ENCODE assay signal across 16 mouse cellular contexts in the genomic region with DNA sequence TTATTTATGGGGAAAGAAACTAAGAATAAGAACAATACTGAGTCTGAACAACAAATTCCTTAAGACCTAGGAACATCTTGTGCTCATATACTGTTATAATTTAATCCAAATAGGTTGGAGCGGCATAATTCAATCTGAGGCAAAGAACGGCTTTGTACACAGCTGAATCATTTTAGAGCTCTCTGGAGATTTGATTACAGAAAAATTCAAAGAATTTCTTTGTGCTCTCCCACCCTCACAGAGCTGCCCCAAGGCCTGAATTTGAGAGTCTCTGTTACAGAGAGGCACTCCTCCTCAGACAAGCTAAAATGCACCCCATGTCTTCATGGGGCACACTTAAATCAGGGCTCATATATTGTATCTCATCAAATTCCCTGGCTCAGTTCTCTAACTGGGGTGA.
A peak's percentile ranks its signal among the peaks of the same experiment; 100 is the strongest.
DNase-seq lines count a peak whose midpoint lies in the region; ATAC-seq and TF ChIP-seq lines count a peak whose summit lies in the region.
"Had no signal": no experiment of that assay in that cellular context is flagged by ENCODE, and none has a peak within 500 bp of the region (broad histone marks: within the 10 kb centered on the region; RNA-seq: fewer than 3 reads in every experiment).

No protein-coding gene starts in this region.

- no peak overlapping the region for H3K4me2 ChIP-seq in heart, postnatal 0 days (ENCODE audit: low read depth, low read length)
- no peak overlapping the region for H3K4me2 ChIP-seq in lung, embryonic 14.5 days
- H3K4me2 ChIP-seq in embryonic facial prominence, embryonic 11.5 days (ENCODE audit: low read depth, low read length), result no peak overlapping the region
- no peak overlapping the region for H3K4me2 ChIP-seq in embryonic facial prominence, embryonic 14.5 days (ENCODE audit: low read depth, low read length)
- H3K4me2 ChIP-seq: forebrain, embryonic 15.5 days; hindbrain, embryonic 14.5 days; limb, embryonic 15.5 days; midbrain, embryonic 15.5 days had no signal

- H3K27ac ChIP-seq in heart, postnatal 0 days (ENCODE audit: low read depth), result no peak overlapping the region; the same call in 1 of the 2 replicates
- H3K27ac ChIP-seq in lung, embryonic 14.5 days (ENCODE audit: low read depth), result no peak overlapping the region
- H3K27ac ChIP-seq in embryonic facial prominence, embryonic 11.5 days (replicated peaks; ENCODE audit: low read depth, low read length), result peak overlapping the region; percentile 59; the same call in 1 of the 2 replicates
- H3K27ac ChIP-seq in embryonic facial prominence, embryonic 14.5 days (replicated peaks; ENCODE audit: low read depth, low read length), result peak overlapping the region; percentile 65; the same call in 1 of the 2 replicates
- H3K27ac ChIP-seq: hindbrain, embryonic 14.5 days; limb, embryonic 15.5 days; midbrain, embryonic 15.5 days had no signal

- H3K4me3 ChIP-seq in heart, postnatal 0 days (ENCODE audit: low read depth, low read length), result no peak overlapping the region
- H3K4me3 ChIP-seq in lung, embryonic 14.5 days (ENCODE audit: low read depth, low read length), result no peak overlapping the region
- no peak overlapping the region for H3K4me3 ChIP-seq in lung, adult 2 months (replicated peaks; ENCODE audit: extremely low read depth, low read depth, low read length)
- H3K4me3 ChIP-seq in embryonic facial prominence, embryonic 11.5 days (ENCODE audit: low read depth, low read length), result no peak overlapping the region
- H3K4me3 ChIP-seq in embryonic facial prominence, embryonic 14.5 days (ENCODE audit: low read depth, low read length), result no peak overlapping the region
- H3K4me3 ChIP-seq: forebrain, embryonic 15.5 days; limb, embryonic 15.5 days; midbrain, embryonic 15.5 days had no signal

- no peak overlapping the region for H3K9ac ChIP-seq in heart, postnatal 0 days (replicated peaks; ENCODE audit: low read depth, low read length)
- H3K9ac ChIP-seq in lung, embryonic 14.5 days, result no peak overlapping the region
- H3K9ac ChIP-seq in embryonic facial prominence, embryonic 11.5 days (replicated peaks; ENCODE audit: low read length), result no peak overlapping the region
- no peak overlapping the region for H3K9ac ChIP-seq in embryonic facial prominence, embryonic 14.5 days (ENCODE audit: low read depth, low read length)
- H3K9ac ChIP-seq: forebrain, embryonic 15.5 days; hindbrain, embryonic 14.5 days; limb, embryonic 15.5 days; midbrain, embryonic 15.5 days had no signal

- 17% methylated on average over 2 of the region's 2 CpGs for WGBS in heart, postnatal 0 days
- 23% methylated on average over 2 of the region's 2 CpGs for WGBS in lung, embryonic 14.5 days
- 50% methylated on average over 2 of the region's 2 CpGs for WGBS in lung, adult 2 months
- WGBS in embryonic facial prominence, embryonic 11.5 days, result 35% methylated on average over 2 of the region's 2 CpGs
- 18% methylated on average over 2 of the region's 2 CpGs for WGBS in embryonic facial prominence, embryonic 14.5 days

- no peaks in the 10 kb centered on the region for H3K9me3 ChIP-seq in heart, postnatal 0 days (replicated peaks; ENCODE audit: control insufficient read depth, low read length)
- H3K9me3 ChIP-seq in lung, embryonic 14.5 days (ENCODE audit: low read depth, low read length), result no peaks in the 10 kb centered on the region
- no peaks in the 10 kb centered on the region for H3K9me3 ChIP-seq in embryonic facial prominence, embryonic 11.5 days (replicated peaks; ENCODE audit: control insufficient read depth, low read length)
- H3K9me3 ChIP-seq in embryonic facial prominence, embryonic 14.5 days (ENCODE audit: control insufficient read depth, low read length), result no peaks in the 10 kb centered on the region
- H3K9me3 ChIP-seq: forebrain, embryonic 15.5 days; limb, embryonic 15.5 days; midbrain, embryonic 15.5 days had no signal

- no peak for TF ChIP-seq POLR2A in lung, adult 2 months (IDR thresholded peaks at IDR 0.05; ENCODE audit: borderline replicate concordance, extremely low read depth, low read depth, low read length)

- no peak for TF ChIP-seq CTCF in heart, postnatal 0 days (IDR thresholded peaks at IDR 0.05; ENCODE audit: low read depth)
- no peak for TF ChIP-seq CTCF in lung, embryonic 14.5 days (IDR thresholded peaks at IDR 0.05; ENCODE audit: low read depth)
- no peak for TF ChIP-seq CTCF in lung, adult 2 months (IDR thresholded peaks at IDR 0.05; ENCODE audit: insufficient read depth, low read length)

- H3K4me1 ChIP-seq in heart, postnatal 0 days (ENCODE audit: control insufficient read depth, insufficient read depth), result peaks cover 10% of the 10 kb centered on the region; the same call in 1 of the 2 replicates
- no peaks in the 10 kb centered on the region for H3K4me1 ChIP-seq in lung, embryonic 14.5 days (ENCODE audit: insufficient read depth)
- no peaks in the 10 kb centered on the region for H3K4me1 ChIP-seq in lung, adult 2 months (ENCODE audit: control insufficient read depth, insufficient read depth, low read length)
- no peaks in the 10 kb centered on the region for H3K4me1 ChIP-seq in embryonic facial prominence, embryonic 11.5 days (ENCODE audit: control insufficient read depth, insufficient read depth, low read length)
- peaks cover 10% of the 10 kb centered on the region; the same call in 1 of the 2 replicates for H3K4me1 ChIP-seq in embryonic facial prominence, embryonic 14.5 days (ENCODE audit: control insufficient read depth, insufficient read depth, low read length)
- H3K4me1 ChIP-seq: limb, embryonic 15.5 days; midbrain, embryonic 15.5 days had no signal

- no peaks in the 10 kb centered on the region for H3K36me3 ChIP-seq in heart, postnatal 0 days (replicated peaks; ENCODE audit: control insufficient read depth, insufficient read depth, low read length)
- no peaks in the 10 kb centered on the region for H3K36me3 ChIP-seq in lung, embryonic 14.5 days (ENCODE audit: insufficient read depth)
- H3K36me3 ChIP-seq in embryonic facial prominence, embryonic 11.5 days (replicated peaks; ENCODE audit: control insufficient read depth, insufficient read depth, low read depth, low read length), result no peaks in the 10 kb centered on the region
- no peaks in the 10 kb centered on the region for H3K36me3 ChIP-seq in embryonic facial prominence, embryonic 14.5 days (ENCODE audit: control insufficient read depth, insufficient read depth, low read length)
- H3K36me3 ChIP-seq: forebrain, embryonic 15.5 days; limb, embryonic 15.5 days; midbrain, embryonic 15.5 days had no signal

- no peak for TF ChIP-seq EP300 in heart, postnatal 0 days (IDR thresholded peaks at IDR 0.05; ENCODE audit: low read depth)

- DNase-seq in heart, postnatal 0 days (ENCODE audit: low spot score), result peak; percentile 28
- no peak for DNase-seq in heart, adult 11 months
- DNase-seq in lung, embryonic 14.5 days, result peak; percentile 24
- no peak for DNase-seq in lung, adult 2 months
- peak; percentile 72 for DNase-seq in embryonic facial prominence, embryonic 11.5 days (ENCODE audit: low spot score)
- peak; percentile 73 for DNase-seq in embryonic facial prominence, embryonic 14.5 days (ENCODE audit: low spot score)
- DNase-seq in layer of hippocampus, adult 8-10 months (ENCODE audit: low spot score in 2 of 2), result no peak
- DNase-seq in layer of hippocampus, postnatal 36 days, result no peak
- DNase-seq: cerebellum, postnatal 14 days; lung, postnatal 4 days; thymus, adult 18-20 months had no signal

- H3K27me3 ChIP-seq in heart, postnatal 0 days (ENCODE audit: control insufficient read depth, insufficient read depth, low read length), result no peaks in the 10 kb centered on the region
- H3K27me3 ChIP-seq in lung, embryonic 14.5 days (ENCODE audit: insufficient read depth, low read length), result no peaks in the 10 kb centered on the region
- H3K27me3 ChIP-seq in embryonic facial prominence, embryonic 11.5 days (ENCODE audit: control insufficient read depth, insufficient read depth, low read length), result no peaks in the 10 kb centered on the region
- H3K27me3 ChIP-seq in embryonic facial prominence, embryonic 14.5 days (replicated peaks; ENCODE audit: control insufficient read depth, insufficient read depth, low read length), result no peaks in the 10 kb centered on the region
- H3K27me3 ChIP-seq: forebrain, embryonic 15.5 days; limb, embryonic 15.5 days; midbrain, embryonic 15.5 days had no signal

- ATAC-seq in heart, postnatal 0 days (ENCODE audit: insufficient read depth, low read depth), result no peak
- 0 out of 2 replicates have a peak, but pooled peaks have one; percentile 41 for ATAC-seq in lung, embryonic 14.5 days (ENCODE audit: insufficient read depth)
- ATAC-seq in embryonic facial prominence, embryonic 11.5 days (replicated peaks; ENCODE audit: insufficient number of reproducible peaks, low FRiP score, low TSS enrichment, low read depth), result 0 out of 2 replicates have a peak, but pooled peaks have one; percentile 48
- ATAC-seq in embryonic facial prominence, embryonic 14.5 days (ENCODE audit: low read depth), result peak; percentile 53; the same call in 1 of the 2 replicates
- ATAC-seq: forebrain, embryonic 15.5 days; intestine, embryonic 16.5 days; midbrain, embryonic 15.5 days had no signal

Comparison
In these comparisons a context has a peak if more than half of its experiments do, and no peak if none do; other contexts are left out.
1. DNase-seq: peak in heart, postnatal 0 days (single experiment), lung, embryonic 14.5 days (single experiment), embryonic facial prominence, embryonic 11.5 days (single experiment) and embryonic facial prominence, embryonic 14.5 days (single experiment); none in heart, adult 11 months (single experiment), lung, adult 2 months (single experiment), layer of hippocampus, adult 8-10 months (0 of 2) and layer of hippocampus, postnatal 36 days (0 of 2).
2. H3K27ac ChIP-seq: peak in embryonic facial prominence, embryonic 11.5 days (single experiment) and embryonic facial prominence, embryonic 14.5 days (single experiment); none in heart, postnatal 0 days (single experiment) and lung, embryonic 14.5 days (single experiment).